Mouse (Mus musculus): ENCODE measurements around the gene Tmc3.
A peak's percentile ranks its signal among the peaks of the same experiment; 100 is the strongest.

Gene Tmc3

GRCm38 (mm10) chr7:83598997-83599912 is 14.5 kb downstream of the Tmc3 start:
- no peak for DNase-seq

- DNase-seq = peak; percentile 54 to 60
Measured at GRCm38 (mm10) chr7:83599913-83600286, 15.2 kb downstream of the Tmc3 start.

- DNase-seq = no peak
Measured at GRCm38 (mm10) chr7:83604180-83604944, 19.6 kb downstream of the Tmc3 start.

- DNase-seq = no peak
Measured at GRCm38 (mm10) chr7:83606796-83607195, 22.1 kb downstream of the Tmc3 start.

GRCm38 (mm10) chr7:83609891-83610290 is 25.2 kb downstream of the Tmc3 start:
- no peak for DNase-seq

GRCm38 (mm10) chr7:83611886-83612285 is 27.2 kb downstream of the Tmc3 start:
- DNase-seq = no peak

GRCm38 (mm10) chr7:83615272-83615671 is 30.5 kb downstream of the Tmc3 start:
- DNase-seq = no peak

- no peak for DNase-seq
Measured at GRCm38 (mm10) chr7:83615815-83616214, 31.1 kb downstream of the Tmc3 start.

- no peak for DNase-seq
Measured at GRCm38 (mm10) chr7:83616268-83616667, 31.5 kb downstream of the Tmc3 start.

- DNase-seq = no peak
Measured at GRCm38 (mm10) chr7:83618709-83619108, 34.0 kb downstream of the Tmc3 start.

- no peak for DNase-seq
Measured at GRCm38 (mm10) chr7:83622582-83622981, 37.9 kb downstream of the Tmc3 start.

- no peak for DNase-seq
Measured at GRCm38 (mm10) chr7:83624065-83624464, 39.3 kb downstream of the Tmc3 start.

- no peak for DNase-seq
Measured at GRCm38 (mm10) chr7:83626557-83627257, 42.0 kb downstream of the Tmc3 start.

GRCm38 (mm10) chr7:83627369-83627768 is 42.6 kb downstream of the Tmc3 start:
- DNase-seq = no peak

GRCm38 (mm10) chr7:83631073-83631827 is 46.5 kb downstream of the Tmc3 start:
- DNase-seq = no peak

- peak; percentile 94 to 96 for DNase-seq
Measured at GRCm38 (mm10) chr7:83631828-83632681, 47.3 kb downstream of the Tmc3 start, which contains the start of gene Stard5. Gene Stard5, plus strand, starts transcription at chr7:83631959.

GRCm38 (mm10) chr7:83632682-83633120 is 48.0 kb downstream of the Tmc3 start:
- DNase-seq = no peak

- DNase-seq = no peak
Measured at GRCm38 (mm10) chr7:83633856-83634255, 49.1 kb downstream of the Tmc3 start.

- no peak for DNase-seq
Measured at GRCm38 (mm10) chr7:83635726-83636125, 51.0 kb downstream of the Tmc3 start.

GRCm38 (mm10) chr7:83636425-83636824 is 51.7 kb downstream of the Tmc3 start:
- DNase-seq = no peak
